Mouse (Mus musculus): ENCODE data around the gene Arfgef2.
"Not testable (repeated sequence)": the region's sequence is repeated elsewhere in the genome, so short reads cannot be mapped to it uniquely, and the experiment has no call there.

Arfgef2 gene

GRCm38 (mm10) chr2:166776272-166776671 lies 29.1 kb upstream of the Arfgef2 start:
- peaks cover 8% of the 10 kb centered on the region for H3K27me3 ChIP-seq (ENCODE audit: insufficient read depth, low read length)
- no peak overlapping the region for H3K4me3 ChIP-seq (replicated peaks; ENCODE audit: low read length)
- TF ChIP-seq NANOG (IDR thresholded peaks at IDR 0.05; ENCODE audit: borderline replicate concordance, low read length) (no peak), CTCF (conservative IDR thresholded peaks at IDR 0.05; ENCODE audit: low read length) (peak; percentile 73), POU5F1 (IDR thresholded peaks at IDR 0.05; ENCODE audit: borderline replicate concordance, low read length) (no peak)
- H3K36me3 ChIP-seq (ENCODE audit: insufficient read depth, low read length), result no peaks in the 10 kb centered on the region
- H3K4me1 ChIP-seq (replicated peaks; ENCODE audit: low read depth, low read length), result peaks cover 24% of the 10 kb centered on the region
- no peaks in the 10 kb centered on the region for H3K9me3 ChIP-seq (ENCODE audit: low read length)

- H3K4me1 ChIP-seq (replicated peaks; ENCODE audit: low read depth, low read length), result peaks cover 26% of the 10 kb centered on the region
- H3K27me3 ChIP-seq (ENCODE audit: insufficient read depth, low read length), result no peaks in the 10 kb centered on the region
- TF ChIP-seq NANOG (IDR thresholded peaks at IDR 0.05; ENCODE audit: borderline replicate concordance, low read length) (no peak), CTCF (conservative IDR thresholded peaks at IDR 0.05; ENCODE audit: low read length) (no peak), POU5F1 (IDR thresholded peaks at IDR 0.05; ENCODE audit: borderline replicate concordance, low read length) (no peak)
- H3K9me3 ChIP-seq (ENCODE audit: low read length), result no peaks in the 10 kb centered on the region
- no peaks in the 10 kb centered on the region for H3K36me3 ChIP-seq (ENCODE audit: insufficient read depth, low read length)
- H3K4me3 ChIP-seq (replicated peaks; ENCODE audit: low read length), result no peak overlapping the region
Observed at GRCm38 (mm10) chr2:166779956-166780355, 25.4 kb upstream of the Arfgef2 start.

- H3K36me3 ChIP-seq (ENCODE audit: insufficient read depth, low read length), result no peaks in the 10 kb centered on the region
- peaks cover 6% of the 10 kb centered on the region for H3K27me3 ChIP-seq (ENCODE audit: insufficient read depth, low read length)
- H3K9me3 ChIP-seq (ENCODE audit: low read length), result no peaks in the 10 kb centered on the region
- TF ChIP-seq CTCF (conservative IDR thresholded peaks at IDR 0.05; ENCODE audit: low read length) (peak; percentile 92), POU5F1 (IDR thresholded peaks at IDR 0.05; ENCODE audit: borderline replicate concordance, low read length) (no peak)
- H3K4me1 ChIP-seq (replicated peaks; ENCODE audit: low read depth, low read length), result peaks cover 31% of the 10 kb centered on the region
- no peak overlapping the region for H3K4me3 ChIP-seq (replicated peaks; ENCODE audit: low read length)
Observed at GRCm38 (mm10) chr2:166780980-166781578, 24.3 kb upstream of the Arfgef2 start.

GRCm38 (mm10) chr2:166784376-166784775 lies 21.0 kb upstream of the Arfgef2 start:
- TF ChIP-seq NANOG (IDR thresholded peaks at IDR 0.05; ENCODE audit: borderline replicate concordance, low read length) (no peak), CTCF (conservative IDR thresholded peaks at IDR 0.05; ENCODE audit: low read length) (peak; percentile 57)
- H3K36me3 ChIP-seq (ENCODE audit: insufficient read depth, low read length), result no peaks in the 10 kb centered on the region
- H3K4me1 ChIP-seq (replicated peaks; ENCODE audit: low read depth, low read length), result peaks cover 36% of the 10 kb centered on the region
- H3K27me3 ChIP-seq (ENCODE audit: insufficient read depth, low read length), result peaks cover 8% of the 10 kb centered on the region
- no peaks in the 10 kb centered on the region for H3K9me3 ChIP-seq (ENCODE audit: low read length)
- H3K4me3 ChIP-seq (replicated peaks; ENCODE audit: low read length), result no peak overlapping the region

- Histone ChIP-seq H3K4me3 (replicated peaks; ENCODE audit: low read length) (peak overlapping the region; percentile 93), H3K9me3 (ENCODE audit: low read length) (no peaks in the 10 kb centered on the region), H3K4me1 (replicated peaks; ENCODE audit: low read depth, low read length) (peaks cover 22% of the 10 kb centered on the region), H3K36me3 (ENCODE audit: insufficient read depth, low read length) (no peaks in the 10 kb centered on the region), H3K27me3 (ENCODE audit: insufficient read depth, low read length) (peaks cover 8% of the 10 kb centered on the region)
- TF ChIP-seq CTCF (conservative IDR thresholded peaks at IDR 0.05; ENCODE audit: low read length), result no peak
- no peak for TF ChIP-seq NANOG (IDR thresholded peaks at IDR 0.05; ENCODE audit: borderline replicate concordance, low read length)
- no peak for TF ChIP-seq POU5F1 (IDR thresholded peaks at IDR 0.05; ENCODE audit: borderline replicate concordance, low read length)
Observed at GRCm38 (mm10) chr2:166786353-166787004, 18.9 kb upstream of the Arfgef2 start.

- H3K36me3 ChIP-seq (ENCODE audit: insufficient read depth, low read length), result peaks cover 12% of the 10 kb centered on the region
- H3K9me3 ChIP-seq (ENCODE audit: low read length), result no peaks in the 10 kb centered on the region
- TF ChIP-seq POU5F1 (IDR thresholded peaks at IDR 0.05; ENCODE audit: borderline replicate concordance, low read length) (no peak), NANOG (IDR thresholded peaks at IDR 0.05; ENCODE audit: borderline replicate concordance, low read length) (no peak), CTCF (conservative IDR thresholded peaks at IDR 0.05; ENCODE audit: low read length) (peak; percentile 74)
- no peaks in the 10 kb centered on the region for H3K27me3 ChIP-seq (ENCODE audit: insufficient read depth, low read length)
- H3K4me1 ChIP-seq (replicated peaks; ENCODE audit: low read depth, low read length), result peaks cover 43% of the 10 kb centered on the region
- no peak overlapping the region for H3K4me3 ChIP-seq (replicated peaks; ENCODE audit: low read length)
Observed at GRCm38 (mm10) chr2:166791738-166792137, 13.7 kb upstream of the Arfgef2 start.

GRCm38 (mm10) chr2:166792355-166792754 lies 13.0 kb upstream of the Arfgef2 start, which contains the start of gene Trp53rkb:
Gene Trp53rkb (plus strand): TSS chr2:166792531.
- no peak for TF ChIP-seq POU5F1 (IDR thresholded peaks at IDR 0.05; ENCODE audit: borderline replicate concordance, low read length)
- no peak for TF ChIP-seq CTCF (conservative IDR thresholded peaks at IDR 0.05; ENCODE audit: low read length)
- TF ChIP-seq NANOG (IDR thresholded peaks at IDR 0.05; ENCODE audit: borderline replicate concordance, low read length), result no peak
- Histone ChIP-seq H3K27me3 (ENCODE audit: insufficient read depth, low read length) (no peaks in the 10 kb centered on the region), H3K4me1 (replicated peaks; ENCODE audit: low read depth, low read length) (peaks cover 43% of the 10 kb centered on the region), H3K9me3 (ENCODE audit: low read length) (no peaks in the 10 kb centered on the region), H3K4me3 (replicated peaks; ENCODE audit: low read length) (peak within 1 kb of the TSS; percentile 91), H3K36me3 (ENCODE audit: insufficient read depth, low read length) (peaks cover 18% of the 10 kb centered on the region)

- H3K36me3 ChIP-seq (ENCODE audit: insufficient read depth, low read length), result peaks cover 31% of the 10 kb centered on the region
- not testable (repeated sequence) for H3K27me3 ChIP-seq (ENCODE audit: insufficient read depth, low read length); H3K9me3 ChIP-seq (ENCODE audit: low read length)
Observed at GRCm38 (mm10) chr2:166793542-166794214, 11.7 kb upstream of the Arfgef2 start.

More at GRCm38 (mm10) chr2:166793542-166794214, 11.7 kb upstream of the Arfgef2 start:
- Histone ChIP-seq H3K4me1 (replicated peaks; ENCODE audit: low read depth, low read length) (peaks cover 51% of the 10 kb centered on the region), H3K4me3 (replicated peaks; ENCODE audit: low read length) (peak overlapping the region; percentile 91)

Measured in E14TG2a.4 (cell line).